Mouse (Mus musculus): ENCODE results near the gene Gm10985.

- no peak for TF ChIP-seq POLR2A (IDR thresholded peaks at IDR 0.05; ENCODE audit: low read depth, low read length)
- TF ChIP-seq CTCF (IDR thresholded peaks at IDR 0.05; ENCODE audit: extremely low read depth, insufficient read length, insufficient replicate concordance, low read depth, low read length): no peak
Observed at GRCm38 (mm10) chr3:53890619-53891540, 46.0 kb downstream of the Gm10985 start.
